ENCODE assay signal across 28 mouse cellular contexts in the genomic region with DNA sequence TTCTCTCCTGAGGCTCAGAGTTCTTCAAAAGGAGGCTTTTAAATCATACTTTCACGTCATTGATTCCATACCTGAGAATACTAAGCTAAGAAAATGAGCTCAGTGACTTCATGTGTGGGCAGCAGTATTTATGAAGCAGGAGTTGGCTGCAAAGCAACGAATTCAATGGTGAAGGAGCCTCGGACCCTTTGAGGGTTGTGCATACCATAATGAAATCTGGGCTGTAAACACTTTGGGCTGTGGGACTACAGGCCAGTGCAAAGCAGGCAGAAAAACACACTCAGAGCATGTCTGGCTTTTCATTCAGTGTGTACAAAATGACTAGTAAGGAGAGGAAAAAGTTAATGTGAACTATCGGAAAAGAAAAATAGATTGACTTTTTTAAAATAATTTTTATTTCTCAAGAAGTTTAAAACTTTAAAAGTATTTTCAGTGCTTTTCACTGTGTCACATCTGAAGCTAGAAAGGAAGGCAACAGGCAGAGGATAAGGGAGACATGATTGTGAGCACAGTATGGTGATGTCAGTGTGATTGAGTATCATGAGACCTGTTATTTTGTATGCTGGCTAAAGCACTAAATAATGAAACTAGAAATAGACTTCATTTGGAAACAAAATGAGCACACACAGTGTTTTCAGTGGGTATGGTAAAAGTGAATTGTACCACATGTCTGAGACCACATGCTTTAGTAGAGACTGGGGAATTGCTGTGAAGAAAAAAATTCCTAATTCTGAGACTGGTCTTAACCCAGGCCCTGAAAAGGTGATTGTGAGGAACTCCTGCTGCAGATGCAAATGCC. TPM values are rescaled to one million over a fixed set of nuclear protein-coding genes. Genes with fewer than 3 reads are reported as not detected.
"Had no signal": no experiment of that assay in that cellular context is flagged by ENCODE, and none has a peak within 500 bp of the region (broad histone marks: within the 10 kb centered on the region; RNA-seq: fewer than 3 reads in every experiment).

No protein-coding gene starts in this region.

- H3K4me3 ChIP-seq: gastrocnemius, adult 2 months; heart, embryonic 13.5 days; heart, embryonic 15.5 days; hindbrain, embryonic 13.5 days; hindbrain, embryonic 15.5 days; kidney, embryonic 15.5 days; liver, embryonic 12.5 days had no signal

- H3K9me3 ChIP-seq: heart, embryonic 13.5 days; heart, embryonic 15.5 days; hindbrain, embryonic 13.5 days; hindbrain, embryonic 15.5 days; kidney, embryonic 15.5 days; liver, embryonic 12.5 days had no signal

- H3K36me3 ChIP-seq: heart, embryonic 13.5 days; heart, embryonic 15.5 days; hindbrain, embryonic 13.5 days; hindbrain, embryonic 15.5 days; kidney, embryonic 15.5 days; liver, embryonic 12.5 days had no signal

- H3K9ac ChIP-seq: heart, embryonic 13.5 days; heart, embryonic 15.5 days; hindbrain, embryonic 13.5 days; hindbrain, embryonic 15.5 days; kidney, embryonic 15.5 days; liver, embryonic 12.5 days; liver, embryonic 14.5 days had no signal

- DNase-seq: gastrocnemius, adult 2 months; gastrocnemius, postnatal 10 days; gastrocnemius, postnatal 25 days; heart, adult 18-20 months; heart, postnatal 14 days; heart, postnatal 36 days; kidney, adult 11 months; kidney, adult 2 months; kidney, adult 9 months; kidney, postnatal 14 days; kidney, postnatal 36 days; layer of hippocampus, adult 9-11 months; layer of hippocampus, postnatal 36 days had no signal

- H3K27me3 ChIP-seq: heart, embryonic 13.5 days; heart, embryonic 15.5 days; hindbrain, embryonic 13.5 days; hindbrain, embryonic 15.5 days; kidney, embryonic 15.5 days; liver, embryonic 12.5 days had no signal

- H3K4me1 ChIP-seq: heart, embryonic 13.5 days; heart, embryonic 15.5 days; hindbrain, embryonic 13.5 days; hindbrain, embryonic 15.5 days; kidney, embryonic 15.5 days; liver, embryonic 12.5 days had no signal

- H3K27ac ChIP-seq: gastrocnemius, adult 2 months; heart, embryonic 13.5 days; heart, embryonic 15.5 days; hindbrain, embryonic 13.5 days; hindbrain, embryonic 15.5 days; hindbrain, postnatal 0 days; kidney, embryonic 15.5 days; kidney, postnatal 0 days; liver, embryonic 12.5 days; liver, embryonic 14.5 days had no signal

- ATAC-seq: hindbrain, postnatal 0 days; intestine, embryonic 16.5 days; liver, embryonic 12.5 days had no signal

- H3K4me2 ChIP-seq: heart, embryonic 11.5 days; heart, embryonic 13.5 days; heart, embryonic 15.5 days; hindbrain, embryonic 13.5 days; hindbrain, embryonic 15.5 days; kidney, embryonic 15.5 days; liver, embryonic 12.5 days had no signal

RNA-seq across cellular contexts. Expression of gene Sstr4, which starts 45.4 kb away (rescaled TPM):
- total RNA-seq: granulocyte monocyte progenitor cell, adult 5-6 weeks; hematopoietic stem cell, adult 5-6 weeks; liver, adult 2 months had no signal
- polyA plus RNA-seq: liver, adult 2 months; liver, embryonic 14.5 days; liver, embryonic 16.5 days had no signal
